Mouse (Mus musculus) MEL (cell line): ENCODE measurements around the gene Mcf2l. TPM values are rescaled to one million over a fixed set of nuclear protein-coding genes. Genes with fewer than 3 reads are reported as not detected.

ENCODE experiments used
- DNase-seq: peaks from one replicate; pipeline ENCODE4 v3.0.0; 2011; ENCODE audit warnings: low read depth, low spot score
- H3K27ac ChIP-seq: 2 replicates; pipeline ENCODE4 v1.5.1; 2012; ENCODE audit warnings: low read depth, mild to moderate bottlenecking, control low read depth, low read length, moderate library complexity; ENCODE audit not compliant: control insufficient read depth
- H3K27me3 ChIP-seq, 2 experiments: fragments of 150-350 bp in 1 of 2; sonication (generic) in 1 of 2; 2 replicates each; pipeline ENCODE4 v1.6.1; 2012; ENCODE audit warnings: low read length in 2 of 2, mild to moderate bottlenecking in 2 of 2, improper control_type of control experiment in 1 of 2, moderate library complexity in 1 of 2; ENCODE audit not compliant: insufficient read depth in 2 of 2, control insufficient read depth in 1 of 2
- H3K36me3 ChIP-seq, 2 experiments: 2 replicates each; pipeline ENCODE4 v1.6.1; 2012 to 2014; ENCODE audit warnings: low read length in 2 of 2, improper control_type of control experiment in 1 of 2, inconsistent platforms in 1 of 2, mild to moderate bottlenecking in 1 of 2; ENCODE audit not compliant: insufficient read depth in 2 of 2, control insufficient read depth in 1 of 2
- H3K4me1 ChIP-seq, 2 experiments: fragments of 150-350 bp in 1 of 2; sonication (generic) in 1 of 2; 2 replicates each; pipeline ENCODE4 v1.6.1; 2012; ENCODE audit warnings: low read length in 2 of 2, improper control_type of control experiment in 1 of 2, mild to moderate bottlenecking in 1 of 2; ENCODE audit not compliant: insufficient read depth in 2 of 2, control insufficient read depth in 1 of 2
- H3K4me3 ChIP-seq, 2 experiments: fragments of 150-350 bp in 1 of 2; sonication (generic) in 1 of 2; 2 replicates each; pipeline ENCODE4 v1.5.1; 2012; ENCODE audit warnings: low read depth in 2 of 2, low read length in 2 of 2, mild to moderate bottlenecking in 2 of 2, moderate library complexity in 2 of 2, control low read depth in 1 of 2, improper control_type of control experiment in 1 of 2; ENCODE audit not compliant: control insufficient read depth in 1 of 2, insufficient read depth in 1 of 2
- H3K79me2 ChIP-seq: 2 replicates; pipeline ENCODE4 v1.6.1; 2012; ENCODE audit warnings: mild to moderate bottlenecking, low read length, moderate library complexity; ENCODE audit not compliant: control insufficient read depth, poor library complexity, insufficient read depth
- H3K9ac ChIP-seq: 2 replicates; pipeline ENCODE4 v1.6.1; 2012; ENCODE audit warnings: low read depth, mild to moderate bottlenecking, control low read depth, low read length, moderate library complexity; ENCODE audit not compliant: control insufficient read depth, poor library complexity, severe bottlenecking
- H3K9me3 ChIP-seq: fragments of 150-350 bp; sonication (generic); replicated peaks from 2 replicates; pipeline ENCODE4 v1.6.1; 2012; ENCODE audit warnings: mild to moderate bottlenecking, low read length, improper control_type of control experiment, moderate library complexity; ENCODE audit not compliant: insufficient read depth
- CTCF ChIP-seq, 3 experiments: IDR thresholded peaks in 2 of 3; conservative IDR thresholded peaks in 1 of 3; 2 replicates each; pipeline ENCODE4 v1.5.1; 2011 to 2012; ENCODE audit warnings: low read length in 3 of 3, low read depth in 2 of 3, mild to moderate bottlenecking in 2 of 3, improper control_type of control experiment in 1 of 3, inconsistent platforms in 1 of 3, mixed read lengths in 1 of 3, moderate library complexity in 1 of 3; ENCODE audit not compliant: control insufficient read depth in 1 of 3, insufficient read depth in 1 of 3, poor library complexity in 1 of 3, severe bottlenecking in 1 of 3
- ETS1 ChIP-seq: IDR thresholded peaks from 2 replicates; pipeline ENCODE4 v1.6.1; 2012; ENCODE audit warnings: low read depth, mild to moderate bottlenecking, inconsistent platforms, low read length, improper control_type of control experiment, moderate library complexity
- HCFC1 ChIP-seq: IDR thresholded peaks from 2 replicates; pipeline ENCODE4 v1.6.1; 2012; ENCODE audit warnings: low read depth, mild to moderate bottlenecking, inconsistent platforms, low read length, improper control_type of control experiment, moderate library complexity
- KAT2A ChIP-seq: conservative IDR thresholded peaks from 2 replicates; pipeline ENCODE4 v1.6.1; 2012; ENCODE audit warnings: low read depth, low read length, improper control_type of control experiment, inconsistent platforms
- MAZ ChIP-seq: IDR thresholded peaks from 2 replicates; pipeline ENCODE4 v1.6.1; 2012; ENCODE audit warnings: low read depth, mild to moderate bottlenecking, inconsistent platforms, low read length, improper control_type of control experiment
- MYB ChIP-seq: IDR thresholded peaks from 2 replicates; pipeline ENCODE4 v1.6.1; 2011; ENCODE audit warnings: mild to moderate bottlenecking, low read depth, low read length, improper control_type of control experiment
- NELFE ChIP-seq: IDR thresholded peaks from 2 replicates; pipeline ENCODE4 v1.6.1; 2011; ENCODE audit warnings: low read depth, low read length, improper control_type of control experiment
- NRF1 ChIP-seq: IDR thresholded peaks from 2 replicates; pipeline ENCODE4 v1.6.1; 2014; ENCODE audit warnings: low read depth, mild to moderate bottlenecking, inconsistent platforms, low read length, improper control_type of control experiment, moderate library complexity; ENCODE audit not compliant: poor library complexity, insufficient read depth, severe bottlenecking
- POLR2A ChIP-seq, 2 experiments: IDR thresholded peaks; 2 replicates each; pipeline ENCODE4 v1.6.1; 2011 to 2012; ENCODE audit warnings: low read length in 2 of 2, mild to moderate bottlenecking in 2 of 2, control low read depth in 1 of 2, improper control_type of control experiment in 1 of 2, low read depth in 1 of 2, moderate library complexity in 1 of 2; ENCODE audit not compliant: control insufficient read depth in 1 of 2, insufficient read depth in 1 of 2, poor library complexity in 1 of 2
- POLR2AphosphoS2 ChIP-seq: IDR thresholded peaks from 2 replicates; pipeline ENCODE4 v1.6.1; 2011; ENCODE audit warnings: low read length, improper control_type of control experiment
- RAD21 ChIP-seq: IDR thresholded peaks from 2 replicates; pipeline ENCODE4 v1.6.1; 2011; ENCODE audit warnings: mild to moderate bottlenecking, low read depth, low read length, improper control_type of control experiment
- RCOR1 ChIP-seq: IDR thresholded peaks from 2 replicates; pipeline ENCODE4 v1.6.1; 2012; ENCODE audit warnings: low read depth, mild to moderate bottlenecking, inconsistent platforms, low read length, improper control_type of control experiment
- SIN3A ChIP-seq: IDR thresholded peaks from 2 replicates; pipeline ENCODE4 v1.6.1; 2012; ENCODE audit warnings: low read length, improper control_type of control experiment, inconsistent platforms
- SMC3 ChIP-seq: IDR thresholded peaks from 2 replicates; pipeline ENCODE4 v1.6.1; 2011; ENCODE audit warnings: low read depth, low read length, improper control_type of control experiment
- TAL1 ChIP-seq: IDR thresholded peaks from 2 replicates; pipeline ENCODE4 v1.6.1; 2012; ENCODE audit warnings: mild to moderate bottlenecking, inconsistent platforms, low read length, moderate library complexity, mixed read lengths
- TCF12 ChIP-seq: IDR thresholded peaks from 2 replicates; pipeline ENCODE4 v1.6.1; 2014; ENCODE audit warnings: low read depth, mild to moderate bottlenecking, inconsistent platforms, low read length, improper control_type of control experiment, moderate library complexity
- ZC3H11A ChIP-seq: IDR thresholded peaks from 2 replicates; pipeline ENCODE4 v1.6.1; 2012; ENCODE audit warnings: low read depth, mild to moderate bottlenecking, inconsistent platforms, low read length, improper control_type of control experiment
- ZKSCAN1 ChIP-seq: IDR thresholded peaks from 2 replicates; pipeline ENCODE4 v1.6.1; 2012; ENCODE audit warnings: low read depth, mild to moderate bottlenecking, inconsistent platforms, low read length, improper control_type of control experiment, moderate library complexity
- ZNF384 ChIP-seq: IDR thresholded peaks from 2 replicates; pipeline ENCODE4 v1.6.1; 2012; ENCODE audit warnings: low read depth, mild to moderate bottlenecking, inconsistent platforms, low read length, improper control_type of control experiment
- polyA plus RNA-seq, 2 experiments: library from polyadenylated mRNA; stranded (reverse) in 1 of 2; unstranded in 1 of 2; fragments of >175 nt in 1 of 2; fragments of >200 nt in 1 of 2; gene quantifications; 2 replicates each; pipeline versions ENCODE4 v1.2.1 to v1.2.4; 2012; ENCODE audit warnings: low replicate concordance in 2 of 2, low read depth in 1 of 2; ENCODE audit not compliant: insufficient read length in 2 of 2, insufficient read depth in 1 of 2, missing spikeins in 1 of 2
- total RNA-seq: library from RNA; depleted of rRNA; stranded (reverse); fragments of 300-350 nt; gene quantifications from 2 replicates; pipeline ENCODE4 v1.2.3, GENCODE M21; 2012

Mcf2l gene
- total and polyA plus RNA-seq, 3 experiments = 1.2 to 3.6 TPM; not detected in 1

DNA sequence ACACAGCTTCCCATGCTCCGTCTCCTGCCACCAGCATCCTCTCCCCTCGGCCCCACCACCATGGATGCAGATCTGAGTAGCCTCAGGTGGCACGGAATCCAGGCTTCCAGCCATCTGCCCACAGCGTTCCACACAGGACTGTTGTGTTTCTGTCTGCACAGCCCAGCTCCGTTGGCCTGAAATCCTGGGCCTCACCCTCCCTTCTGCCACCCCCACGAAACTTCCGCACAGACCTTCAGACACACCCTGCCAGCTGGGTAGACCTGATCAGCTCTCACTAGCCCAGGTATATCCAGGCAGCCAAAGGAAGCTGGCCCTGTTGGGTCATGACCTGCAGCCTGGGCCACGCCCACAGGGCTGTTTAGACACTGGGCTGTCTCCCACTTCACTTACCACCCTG lies 66.9 kb downstream of the Mcf2l start:
- Histone ChIP-seq H3K27ac (no peak overlapping the region), H3K9ac (no peak overlapping the region), H3K4me1 (no peaks in the 10 kb centered on the region), H3K9me3 (no peaks in the 10 kb centered on the region)
- no peak for DNase-seq
- TF ChIP-seq RAD21 = no peak
- no peak for TF ChIP-seq CTCF (IDR thresholded peaks at IDR 0.05 in 2 of 3, conservative IDR thresholded peaks at IDR 0.05 in 1 of 3; ENCODE audit: control insufficient read depth in 1 of 3, insufficient read depth in 1 of 3, low read depth in 2 of 3, low read length in 3 of 3, poor library complexity in 1 of 3, severe bottlenecking in 1 of 3)
- TF ChIP-seq ETS1 = no peak
- TF ChIP-seq HCFC1 = no peak
- TF ChIP-seq POLR2AphosphoS2 = no peak
- no peak for TF ChIP-seq KAT2A
- no peak for TF ChIP-seq ZKSCAN1
- TF ChIP-seq MYB = no peak
- TF ChIP-seq SMC3 = no peak
- TF ChIP-seq SIN3A = no peak
- no peak for TF ChIP-seq TCF12
- TF ChIP-seq, all 39 proteins: peak for 0
- no peaks in the 10 kb centered on the region for H3K36me3 ChIP-seq
- no peak overlapping the region for H3K4me3 ChIP-seq
- H3K79me2 ChIP-seq = no peaks in the 10 kb centered on the region
- no peaks in the 10 kb centered on the region for H3K27me3 ChIP-seq

DNA sequence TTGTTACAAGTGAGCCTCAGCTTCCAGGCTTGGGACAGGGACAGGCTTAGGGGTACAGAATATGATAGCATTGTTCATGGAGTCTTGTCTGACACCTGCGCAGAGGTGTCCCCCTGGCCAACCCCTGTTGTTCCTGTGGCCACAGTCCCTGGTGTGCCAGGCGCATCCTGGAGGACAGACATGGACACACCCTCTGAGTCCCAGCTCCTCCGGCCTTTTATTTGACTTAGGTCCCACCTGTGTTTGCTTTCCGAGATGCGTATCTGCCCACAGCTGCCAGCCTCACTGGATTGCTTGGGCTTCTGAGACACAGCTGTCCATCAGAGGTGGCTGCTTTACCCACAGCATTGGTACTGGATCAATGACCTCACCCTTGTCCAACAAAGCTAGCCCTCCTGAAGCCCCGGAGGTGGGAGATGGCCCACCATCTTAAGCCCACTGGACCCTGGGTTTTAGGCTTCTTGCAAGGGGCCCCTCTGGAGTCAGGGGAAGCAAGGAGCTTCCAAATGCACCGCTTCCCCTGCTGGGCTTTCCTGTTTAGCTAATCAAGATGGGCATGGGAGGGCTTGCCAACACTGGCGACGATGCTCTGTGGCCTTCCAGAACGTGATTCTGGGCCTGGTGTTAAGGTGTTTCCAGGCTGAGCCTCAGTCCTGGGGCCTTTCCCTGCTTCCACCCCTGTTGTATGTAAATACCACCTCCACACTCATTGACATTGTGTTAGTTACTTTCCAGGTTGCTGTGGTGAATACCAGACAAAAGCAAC lies 67.7 kb downstream of the Mcf2l start:
- H3K27ac ChIP-seq = no peak overlapping the region
- H3K9me3 ChIP-seq = no peaks in the 10 kb centered on the region
- no peaks in the 10 kb centered on the region for H3K36me3 ChIP-seq
- H3K4me1 ChIP-seq = no peaks in the 10 kb centered on the region
- H3K27me3 ChIP-seq = no peaks in the 10 kb centered on the region
- TF ChIP-seq ZC3H11A = no peak
- no peak for TF ChIP-seq KAT2A
- no peak for TF ChIP-seq RCOR1
- no peak for TF ChIP-seq ETS1
- no peak for TF ChIP-seq TAL1
- no peak for TF ChIP-seq POLR2A (IDR thresholded peaks at IDR 0.05; ENCODE audit: control insufficient read depth in 1 of 2, insufficient read depth in 1 of 2, low read depth in 1 of 2, low read length in 2 of 2, poor library complexity in 1 of 2)
- TF ChIP-seq RAD21 = no peak
- no peak for TF ChIP-seq ZKSCAN1
- no peak for TF ChIP-seq NELFE
- no peak for TF ChIP-seq MAZ
- no peak for TF ChIP-seq NRF1
- TF ChIP-seq ZNF384 = no peak
- no peak overlapping the region for H3K9ac ChIP-seq
- DNase-seq = no peak
- H3K79me2 ChIP-seq = no peaks in the 10 kb centered on the region
- no peak overlapping the region for H3K4me3 ChIP-seq
